Mouse (Mus musculus) left cerebral cortex, postnatal 36 days (tissue): ENCODE data around the gene Cdc42ep4. TPM values are rescaled to one million over a fixed set of nuclear protein-coding genes. Genes with fewer than 3 reads are reported as not detected.

Experiments used
- DNase-seq, 2 experiments: peaks; one replicate each; pipeline ENCODE4 v3.0.0; 2021 to 2022; ENCODE audit warnings: low spot score in 2 of 2, mixed read lengths in 1 of 2
- intact Hi-C: fragments of 180-260 bp; cut with DNase I; formaldehyde crosslinking; loops from one replicate; pipeline ENCODE4 v1.15.1; 2025
- total RNA-seq, 2 experiments: library from RNA; stranded (reverse); gene quantifications; 2 replicates each; pipeline ENCODE4 v1.2.3; 2021

The Cdc42ep4 gene
- total RNA-seq, 2 experiments from 2014 or later = 21.9 to 29.8 TPM

GRCm38 (mm10) chr11:113752685-113753430 is 1.2 kb upstream of the Cdc42ep4 start:
- intact Hi-C loops = loop anchor here (5.0 kb wide), 1 partner anchor 51 kb away; no protein-coding TSS in a partner anchor
- no peak for DNase-seq

- DNase-seq = no peak
- intact Hi-C loops = loop anchor here (5.0 kb wide), 1 partner anchor 50 kb away; no protein-coding TSS in a partner anchor
Observed at GRCm38 (mm10) chr11:113752158-113752661, 529 bp upstream of the Cdc42ep4 start.

GRCm38 (mm10) chr11:113750571-113751483 is 854 bp downstream of the Cdc42ep4 start:
- DNase-seq = peak; percentile 46 to 62
- intact Hi-C loops = loop anchor here (2.0 to 5.0 kb wide), 3 partner anchors 34 to 56 kb away; no protein-coding TSS in a partner anchor

- DNase-seq = no peak
- intact Hi-C loops = loop anchor here (2.0 to 5.0 kb wide), 4 partner anchors 35 to 57 kb away; partner anchors contain the start of gene Cpsf4l
Observed at GRCm38 (mm10) chr11:113749749-113750351, 1.8 kb downstream of the Cdc42ep4 start.

GRCm38 (mm10) chr11:113748797-113749521 is 2.7 kb downstream of the Cdc42ep4 start:
- intact Hi-C loops = loop anchor here (5.0 kb wide), 1 partner anchor 37 kb away; the partner anchor contains the start of gene Cpsf4l

GRCm38 (mm10) chr11:113747725-113748380 is 3.8 kb downstream of the Cdc42ep4 start:
- intact Hi-C loops = loop anchor here (5.0 kb wide), 1 partner anchor 36 kb away; the partner anchor contains the start of gene Cpsf4l
- no peak for DNase-seq

More at GRCm38 (mm10) chr11:113748797-113749521, 2.7 kb downstream of the Cdc42ep4 start:
- no peak for DNase-seq

GRCm38 (mm10) chr11:113747056-113747455 is 4.6 kb downstream of the Cdc42ep4 start:
- intact Hi-C loops = loop anchor here (5.0 kb wide), 1 partner anchor 35 kb away; the partner anchor contains the start of gene Cpsf4l
- no peak for DNase-seq

- no peak for DNase-seq
- intact Hi-C loops = loop anchor here (5.0 kb wide), 1 partner anchor 34 kb away; the partner anchor contains the start of gene Cpsf4l
Observed at GRCm38 (mm10) chr11:113745961-113746360, 5.7 kb downstream of the Cdc42ep4 start.

- DNase-seq = no peak
- intact Hi-C loops = no loop called here
Observed at GRCm38 (mm10) chr11:113742998-113743397, 8.7 kb downstream of the Cdc42ep4 start.

- no peak for DNase-seq
- intact Hi-C loops = no loop called here
Observed at GRCm38 (mm10) chr11:113740100-113740499, 11.6 kb downstream of the Cdc42ep4 start.

GRCm38 (mm10) chr11:113739213-113739612 is 12.5 kb downstream of the Cdc42ep4 start:
- intact Hi-C loops = no loop called here
- DNase-seq = no peak

GRCm38 (mm10) chr11:113737912-113738311 is 13.8 kb downstream of the Cdc42ep4 start:
- intact Hi-C loops = no loop called here

GRCm38 (mm10) chr11:113737553-113737854 is 14.2 kb downstream of the Cdc42ep4 start:
- DNase-seq = no peak
- intact Hi-C loops = no loop called here

More at GRCm38 (mm10) chr11:113737912-113738311, 13.8 kb downstream of the Cdc42ep4 start:
- DNase-seq = no peak

GRCm38 (mm10) chr11:113736848-113737552 is 14.7 kb downstream of the Cdc42ep4 start:
- DNase-seq = no peak
- intact Hi-C loops = no loop called here

GRCm38 (mm10) chr11:113735151-113735550 is 16.5 kb downstream of the Cdc42ep4 start:
- intact Hi-C loops = no loop called here
- DNase-seq = no peak

- no peak for DNase-seq
- intact Hi-C loops = no loop called here
Observed at GRCm38 (mm10) chr11:113733631-113734364, 17.9 kb downstream of the Cdc42ep4 start.
